Mouse (Mus musculus): Measurements from ENCODE around the gene Topaz1. TPM values are rescaled to one million over a fixed set of nuclear protein-coding genes. Genes with fewer than 3 reads are reported as not detected.
A peak's percentile ranks its signal among the peaks of the same experiment; 100 is the strongest.

Topaz1 gene
- polyA plus RNA-seq, 1 experiment from 2014 or later = not detected

- H3K4me1 ChIP-seq = no peaks in the 10 kb centered on the region
Observed at GRCm38 (mm10) chr9:122736742-122737141, 10.4 kb upstream of the Topaz1 start.

GRCm38 (mm10) chr9:122745879-122746278 is 1.3 kb upstream of the Topaz1 start:
- H3K9me3 ChIP-seq = no peaks in the 10 kb centered on the region
- no peaks in the 10 kb centered on the region for H3K36me3 ChIP-seq (replicated peaks)
- H3K4me1 ChIP-seq = no peaks in the 10 kb centered on the region
- no peak for ATAC-seq (replicated peaks)
- WGBS = 91% methylated on average over 1 of the region's 1 CpGs
- no peak overlapping the region for H3K27ac ChIP-seq
- H3K4me2 ChIP-seq = no peak overlapping the region
- H3K27me3 ChIP-seq (replicated peaks) = no peaks in the 10 kb centered on the region
- no peak overlapping the region for H3K4me3 ChIP-seq
- no peak overlapping the region for H3K9ac ChIP-seq

More at GRCm38 (mm10) chr9:122736742-122737141, 10.4 kb upstream of the Topaz1 start:
- Histone ChIP-seq H3K36me3 (replicated peaks) (no peaks in the 10 kb centered on the region), H3K9ac (no peak overlapping the region), H3K4me3 (no peak overlapping the region), H3K4me2 (no peak overlapping the region), H3K9me3 (no peaks in the 10 kb centered on the region), H3K27ac (no peak overlapping the region), H3K27me3 (replicated peaks) (0 out of 2 replicates have a peak, but pooled peaks cover 10% of the 10 kb centered on the region)
- 22% methylated on average over 4 of the region's 4 CpGs for WGBS
- ATAC-seq (replicated peaks) = no peak

DNA sequence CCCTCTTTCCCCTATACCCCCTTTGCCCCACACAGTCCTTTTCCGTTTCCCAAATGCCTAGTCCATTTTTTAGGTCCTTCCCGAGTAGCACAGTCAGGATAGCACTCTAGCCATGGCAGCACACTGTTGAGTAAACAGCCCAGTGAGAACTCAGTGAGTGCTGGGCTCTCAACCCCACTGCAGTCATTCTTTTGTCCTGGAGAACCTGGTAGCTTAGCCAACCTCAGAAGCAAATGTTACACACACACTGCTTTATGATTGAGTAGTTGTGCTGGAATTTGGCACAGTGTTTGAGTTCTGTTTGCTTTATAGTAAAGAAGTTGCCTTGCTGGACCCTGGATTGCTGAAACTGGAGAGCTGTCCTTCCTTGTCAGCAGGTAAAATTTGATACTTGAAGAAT is 10.5 kb downstream of the Topaz1 start:
- ATAC-seq (replicated peaks) = no peak
- Histone ChIP-seq H3K4me3 (no peak overlapping the region), H3K27me3 (replicated peaks) (no peaks in the 10 kb centered on the region), H3K9me3 (no peaks in the 10 kb centered on the region), H3K9ac (no peak overlapping the region), H3K27ac (no peak overlapping the region), H3K4me1 (no peaks in the 10 kb centered on the region), H3K4me2 (no peak overlapping the region), H3K36me3 (replicated peaks) (no peaks in the 10 kb centered on the region)
- 57% methylated on average over 2 of the region's 2 CpGs for WGBS

- H3K36me3 ChIP-seq (replicated peaks) = no peaks in the 10 kb centered on the region
- no peak overlapping the region for H3K9ac ChIP-seq
- no peak overlapping the region for H3K4me3 ChIP-seq
- no peaks in the 10 kb centered on the region for H3K9me3 ChIP-seq
- H3K27ac ChIP-seq = no peak overlapping the region
- no peak for ATAC-seq (replicated peaks)
- no peak overlapping the region for H3K4me2 ChIP-seq
- H3K27me3 ChIP-seq (replicated peaks) = no peaks in the 10 kb centered on the region
- H3K4me1 ChIP-seq = no peaks in the 10 kb centered on the region
Observed at GRCm38 (mm10) chr9:122760111-122760510, 13.0 kb downstream of the Topaz1 start.

DNA sequence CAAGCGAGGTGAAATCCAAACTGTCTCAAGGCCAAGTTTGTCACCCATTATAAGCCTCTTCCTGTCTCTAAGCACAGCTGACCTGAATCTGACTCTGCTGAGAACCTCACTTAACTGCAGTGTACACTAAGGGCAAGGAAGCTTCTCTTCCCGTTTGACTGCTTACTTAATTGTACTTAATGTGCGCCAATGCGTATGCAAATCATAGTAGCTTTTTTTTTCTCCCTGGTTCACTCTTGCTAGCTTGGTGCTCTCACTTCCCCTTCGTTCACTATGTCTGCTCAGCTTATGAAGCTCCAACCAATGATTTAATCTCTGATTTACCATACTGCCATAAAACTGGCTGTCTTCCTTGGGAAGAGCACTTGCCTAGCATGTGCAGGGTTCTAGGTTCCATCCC is 38.1 kb downstream of the Topaz1 start:
- no peak overlapping the region for H3K9ac ChIP-seq
- WGBS = 88% methylated on average over 5 of the region's 5 CpGs
- H3K36me3 ChIP-seq (replicated peaks) = no peaks in the 10 kb centered on the region
- ATAC-seq (replicated peaks) = no peak
- no peak overlapping the region for H3K4me2 ChIP-seq
- no peak overlapping the region for H3K4me3 ChIP-seq
- no peak overlapping the region for H3K27ac ChIP-seq
- H3K27me3 ChIP-seq (replicated peaks) = no peaks in the 10 kb centered on the region
- H3K4me1 ChIP-seq = no peaks in the 10 kb centered on the region
- no peaks in the 10 kb centered on the region for H3K9me3 ChIP-seq

DNA sequence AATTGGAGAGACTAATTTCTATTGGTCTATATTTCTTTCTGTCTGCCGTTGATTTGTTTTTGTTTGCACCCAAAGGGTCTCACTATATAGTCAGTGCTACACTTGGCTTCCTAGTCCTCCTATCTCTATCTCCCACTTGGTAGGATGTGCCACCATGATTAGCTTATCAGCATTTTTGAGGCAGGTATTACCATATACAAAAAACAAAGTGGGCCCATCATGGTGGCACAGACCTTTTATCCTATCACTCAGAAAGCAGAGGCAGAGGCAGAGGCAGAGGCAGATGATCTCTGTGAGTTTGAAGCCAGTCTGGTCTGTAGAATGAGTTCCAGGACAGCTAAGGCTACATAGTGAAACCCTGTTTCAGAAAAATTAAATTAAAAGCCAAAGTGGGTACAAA is 39.4 kb downstream of the Topaz1 start:
- Histone ChIP-seq H3K4me2 (no peak overlapping the region), H3K27me3 (replicated peaks) (no peaks in the 10 kb centered on the region), H3K4me1 (no peaks in the 10 kb centered on the region), H3K9ac (no peak overlapping the region), H3K4me3 (no peak overlapping the region), H3K27ac (no peak overlapping the region), H3K9me3 (no peaks in the 10 kb centered on the region), H3K36me3 (replicated peaks) (no peaks in the 10 kb centered on the region)
- 90% methylated on average over 1 of the region's 1 CpGs for WGBS
- ATAC-seq (replicated peaks) = no peak

DNA sequence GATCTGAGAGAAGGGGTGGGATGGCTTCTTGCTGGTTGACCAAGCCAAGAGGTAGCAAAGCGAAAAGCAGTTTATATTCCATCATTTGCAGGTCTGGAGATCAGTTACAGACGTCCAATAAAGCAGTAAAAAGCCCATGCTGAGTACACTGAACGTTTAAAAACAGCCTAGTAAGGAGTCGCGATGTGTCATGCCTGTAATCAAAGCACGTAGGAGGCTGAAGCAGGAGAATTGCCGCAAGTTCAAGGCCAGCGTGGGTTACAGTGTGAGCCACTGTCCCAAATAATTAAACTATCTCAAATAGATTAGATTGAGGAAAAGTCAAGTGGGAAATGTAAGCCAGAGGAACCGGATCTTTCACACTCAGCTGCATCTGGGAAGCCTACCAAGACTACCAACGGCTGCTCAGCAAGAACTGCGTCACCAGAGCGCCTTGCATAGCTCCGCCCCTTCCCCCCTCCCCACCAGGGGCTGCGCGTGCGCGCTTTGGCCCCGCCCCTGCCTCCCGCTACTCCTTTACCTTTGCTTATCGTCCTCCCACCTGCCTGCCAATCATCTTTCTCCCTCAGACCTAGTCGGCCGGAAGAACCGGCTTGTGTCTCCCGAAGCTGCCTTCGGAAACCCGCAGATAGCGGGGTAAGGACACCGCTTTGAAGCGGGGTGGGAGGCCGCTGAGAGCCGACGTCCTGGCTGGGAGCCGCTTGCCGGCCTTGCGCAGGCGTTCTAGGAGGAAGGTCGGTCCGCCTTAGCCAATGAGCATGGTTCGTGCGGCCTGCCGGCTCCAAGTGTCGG is 58.1 kb downstream of the Topaz1 start, which contains the start of gene Tcaim:
Tcaim (plus strand) TSS at position 487 of the 792 bp plus-strand sequence.
- 7% methylated on average over 42 of the region's 42 CpGs for WGBS
- no peaks in the 10 kb centered on the region; the same call in 1 of the 2 replicates for H3K36me3 ChIP-seq (replicated peaks)
- H3K27ac ChIP-seq = peak within 1 kb of the TSS; percentile 96
- no peaks in the 10 kb centered on the region for H3K9me3 ChIP-seq
- H3K27me3 ChIP-seq (replicated peaks) = no peaks in the 10 kb centered on the region; the same call in 1 of the 2 replicates
- H3K9ac ChIP-seq = peak within 1 kb of the TSS; percentile 86
- H3K4me2 ChIP-seq = peak within 1 kb of the TSS; percentile 96
- peaks cover 17% of the 10 kb centered on the region for H3K4me1 ChIP-seq
- H3K4me3 ChIP-seq = peak within 1 kb of the TSS; percentile 75
- peak; percentile 99 for ATAC-seq (replicated peaks)

DNA sequence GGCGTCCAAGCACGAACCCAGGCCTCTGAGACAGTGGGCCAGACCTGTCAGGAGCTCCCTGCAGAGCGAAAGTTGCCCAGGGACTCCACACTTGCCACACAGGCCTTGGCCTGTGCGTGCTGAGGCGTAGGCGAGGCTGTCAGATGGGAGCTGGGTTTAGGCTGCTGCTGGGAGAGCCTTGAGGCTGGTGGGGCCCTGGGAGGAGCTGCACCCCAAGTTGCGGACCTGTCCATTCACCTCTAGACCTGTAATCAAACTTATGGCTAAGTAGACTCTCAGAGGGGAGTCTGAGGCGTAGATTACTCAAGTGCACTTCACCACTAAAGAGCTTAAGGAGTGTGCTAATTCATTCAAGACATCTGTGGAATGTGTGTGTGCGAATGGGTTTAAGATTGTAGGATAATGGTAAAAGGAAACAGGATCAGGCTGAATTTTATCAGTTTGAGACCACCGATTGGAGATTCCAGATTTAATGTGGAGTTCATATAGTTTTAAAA is 58.7 kb downstream of the Topaz1 start:
- Histone ChIP-seq H3K4me2 (peak overlapping the region; percentile 96), H3K36me3 (replicated peaks) (no peaks in the 10 kb centered on the region; the same call in 1 of the 2 replicates), H3K4me1 (peaks cover 17% of the 10 kb centered on the region), H3K27me3 (replicated peaks) (no peaks in the 10 kb centered on the region), H3K9ac (peak overlapping the region; percentile 86), H3K4me3 (peak overlapping the region; percentile 75), H3K9me3 (no peaks in the 10 kb centered on the region), H3K27ac (peak overlapping the region; percentile 96)
- no peak for ATAC-seq (replicated peaks)
- WGBS = 13% methylated on average over 10 of the region's 10 CpGs

- Histone ChIP-seq H3K4me1 (peaks cover 17% of the 10 kb centered on the region), H3K4me3 (no peak overlapping the region), H3K36me3 (replicated peaks) (no peaks in the 10 kb centered on the region; the same call in 1 of the 2 replicates), H3K27ac (no peak overlapping the region), H3K4me2 (no peak overlapping the region), H3K27me3 (replicated peaks) (no peaks in the 10 kb centered on the region), H3K9me3 (no peaks in the 10 kb centered on the region), H3K9ac (no peak overlapping the region)
- 91% methylated on average over 2 of the region's 2 CpGs for WGBS
- no peak for ATAC-seq (replicated peaks)
Observed at GRCm38 (mm10) chr9:122807186-122807585, 60.0 kb downstream of the Topaz1 start.

DNA sequence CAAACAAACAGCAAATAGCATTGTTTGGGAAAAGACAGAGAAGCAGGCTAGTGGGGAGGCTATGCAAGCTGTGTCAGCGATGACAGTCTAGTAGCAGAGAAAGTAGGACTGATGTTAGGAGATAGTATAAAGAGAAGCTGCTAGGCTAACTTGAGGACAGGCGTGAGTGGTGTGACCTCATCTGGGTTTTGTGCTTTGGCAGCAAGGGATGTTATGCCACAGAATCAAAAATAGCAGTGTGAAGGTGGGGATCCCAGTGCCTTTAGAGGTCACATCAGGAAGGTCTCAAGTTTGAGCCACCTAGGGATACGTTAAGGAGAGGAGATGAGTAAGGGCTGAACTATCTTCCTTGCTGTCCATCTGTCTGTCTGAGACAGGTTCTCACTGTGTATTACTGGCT is 63.1 kb downstream of the Topaz1 start:
- Histone ChIP-seq H3K27ac (no peak overlapping the region), H3K4me2 (no peak overlapping the region), H3K4me1 (peaks cover 12% of the 10 kb centered on the region), H3K4me3 (no peak overlapping the region), H3K9ac (no peak overlapping the region), H3K27me3 (replicated peaks) (no peaks in the 10 kb centered on the region), H3K9me3 (no peaks in the 10 kb centered on the region), H3K36me3 (replicated peaks) (peaks cover 10% of the 10 kb centered on the region; the same call in 1 of the 2 replicates)
- ATAC-seq (replicated peaks) = no peak
- 90% methylated on average over 3 of the region's 3 CpGs for WGBS

GRCm38 (mm10) chr9:122812386-122812785 is 65.2 kb downstream of the Topaz1 start:
- 91% methylated on average over 5 of the region's 5 CpGs for WGBS

DNA sequence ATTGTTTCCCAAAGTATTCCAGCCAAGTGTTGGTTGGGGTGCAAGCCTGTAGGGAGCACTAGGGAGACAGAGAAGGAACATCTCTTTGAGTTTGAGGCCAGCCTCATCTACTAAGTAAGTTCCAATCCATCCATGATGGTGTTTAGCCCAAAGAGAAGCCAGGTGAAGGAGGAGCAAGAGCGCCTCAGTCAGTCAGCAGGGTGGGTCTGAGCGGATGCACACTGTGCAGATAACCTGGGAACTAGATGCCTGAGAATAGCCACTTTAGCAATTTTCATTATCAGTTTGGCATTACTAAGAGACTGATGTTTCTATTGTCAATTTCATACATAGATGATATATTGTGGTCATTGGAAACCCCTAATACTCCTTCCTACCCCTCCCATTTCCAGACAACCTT is 67.6 kb downstream of the Topaz1 start:
- no peak overlapping the region for H3K4me3 ChIP-seq
- ATAC-seq (replicated peaks) = no peak
- 97% methylated on average over 2 of the region's 2 CpGs for WGBS
- no peaks in the 10 kb centered on the region for H3K4me1 ChIP-seq
- H3K27me3 ChIP-seq (replicated peaks) = no peaks in the 10 kb centered on the region
- H3K27ac ChIP-seq = no peak overlapping the region
- H3K9me3 ChIP-seq = no peaks in the 10 kb centered on the region
- H3K9ac ChIP-seq = no peak overlapping the region
- H3K36me3 ChIP-seq (replicated peaks) = peaks cover 16% of the 10 kb centered on the region; the same call in 1 of the 2 replicates
- H3K4me2 ChIP-seq = no peak overlapping the region

More at GRCm38 (mm10) chr9:122812386-122812785, 65.2 kb downstream of the Topaz1 start:
- H3K9me3 ChIP-seq = no peaks in the 10 kb centered on the region
- no peaks in the 10 kb centered on the region for H3K4me1 ChIP-seq
- H3K4me3 ChIP-seq = no peak overlapping the region
- peaks cover 12% of the 10 kb centered on the region; the same call in 1 of the 2 replicates for H3K36me3 ChIP-seq (replicated peaks)
- no peaks in the 10 kb centered on the region for H3K27me3 ChIP-seq (replicated peaks)
- no peak for ATAC-seq (replicated peaks)
- H3K9ac ChIP-seq = no peak overlapping the region
- H3K4me2 ChIP-seq = no peak overlapping the region
- H3K27ac ChIP-seq = no peak overlapping the region

Data from midbrain, embryonic 15.5 days (tissue).